Mouse (Mus musculus) liver, postnatal 0 days (tissue): Measurements from ENCODE around the gene Kpna2.

Source experiments
- CTCF ChIP-seq: sonication (generic); IDR thresholded peaks from 2 replicates; pipeline ENCODE4 v1.5.1; 2016; ENCODE audit warnings: antibody characterized with exemption, low read depth
- EP300 ChIP-seq: IDR thresholded peaks from 2 replicates; pipeline ENCODE4 v1.6.1; 2016; ENCODE audit warnings: antibody characterized with exemption, low read depth, mild to moderate bottlenecking

DNA sequence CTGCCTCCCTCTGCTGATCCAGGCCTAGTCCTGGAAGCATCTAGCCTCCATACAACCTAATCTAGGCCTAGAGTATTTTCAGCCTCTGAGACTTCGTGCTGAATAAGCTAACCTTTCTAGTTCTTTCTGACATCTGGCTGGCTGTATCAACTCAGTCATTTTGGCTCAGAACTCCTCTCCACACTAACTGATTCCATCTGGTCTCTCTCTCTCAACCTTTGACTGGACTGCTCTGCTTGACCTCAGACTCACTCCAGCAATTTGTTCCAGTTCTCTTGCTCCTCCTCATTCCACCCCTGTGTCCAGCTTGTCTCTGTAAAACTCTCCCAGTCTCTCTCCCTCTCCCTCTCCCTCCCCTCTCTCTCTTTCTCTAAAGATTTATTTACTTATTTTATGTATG is 17.6 kb upstream of the Kpna2 start:
- TF ChIP-seq CTCF (no peak), EP300 (no peak)
